ENCODE assay signal across 16 mouse cellular contexts in genomic region chr4:125865057-125865456, GRCm38 (mm10).
"Had no signal": no experiment of that assay in that cellular context is flagged by ENCODE, and none has a peak within 500 bp of the region (broad histone marks: within the 10 kb centered on the region; RNA-seq: fewer than 3 reads in every experiment).

No protein-coding gene starts in this region.

- ATAC-seq: intestine, embryonic 16.5 days; lung, postnatal 0 days; midbrain, embryonic 15.5 days had no signal

- H3K9ac ChIP-seq: liver, embryonic 15.5 days; midbrain, embryonic 15.5 days had no signal

- H3K9me3 ChIP-seq: liver, embryonic 15.5 days; midbrain, embryonic 15.5 days had no signal

- H3K27ac ChIP-seq: kidney, postnatal 0 days; liver, embryonic 15.5 days; midbrain, embryonic 15.5 days had no signal

- H3K36me3 ChIP-seq: liver, embryonic 15.5 days; midbrain, embryonic 15.5 days had no signal

- H3K4me3 ChIP-seq: liver, embryonic 15.5 days; midbrain, embryonic 15.5 days had no signal

- H3K4me1 ChIP-seq: liver, embryonic 15.5 days had no signal

- H3K4me2 ChIP-seq: liver, embryonic 11.5 days; liver, embryonic 15.5 days; midbrain, embryonic 11.5 days; midbrain, embryonic 15.5 days had no signal

- DNase-seq: kidney, adult 2 months; kidney, postnatal 36 days; layer of hippocampus, adult 9-11 months; left cerebral cortex, postnatal 4 days; lung, adult 2 months; lung, postnatal 36 days; right cerebral cortex, postnatal 25 days; thymus, adult 18-20 months; thymus, postnatal 14 days had no signal

- H3K27me3 ChIP-seq: liver, embryonic 15.5 days; midbrain, embryonic 15.5 days had no signal
